Mouse (Mus musculus) intestine, embryonic 14.5 days (tissue): ENCODE measurements around the gene Thnsl1. TPM values are rescaled to one million over a fixed set of nuclear protein-coding genes. Genes with fewer than 3 reads are reported as not detected.

Experiments used
- ATAC-seq: fragments of 200-750 bp; cut with Nextera tagmentation; replicated peaks from 2 replicates; pipeline ENCODE4 v1.8.0; 2017; ENCODE audit warnings: low read depth, moderate number of reproducible peaks, moderate TSS enrichment, moderate library complexity; ENCODE audit not compliant: low FRiP score, low TSS enrichment
- DNase-seq: peaks from one replicate; pipeline ENCODE4 v3.0.0-alpha.2; 2018; ENCODE audit warnings: low spot score
- H3K27ac ChIP-seq: fragments of 300-500 bp; sonication (generic); 2 replicates; pipeline ENCODE4 v1.5.1; 2014; ENCODE audit warnings: low read depth, mild to moderate bottlenecking, control low read depth
- H3K27me3 ChIP-seq: fragments of 300-500 bp; sonication (generic); replicated peaks from 2 replicates; pipeline ENCODE4 v1.6.1; 2014; ENCODE audit warnings: low read length, control low read depth; ENCODE audit not compliant: control insufficient read depth, insufficient read depth
- H3K36me3 ChIP-seq: fragments of 300-500 bp; sonication (generic); 2 replicates; pipeline ENCODE4 v1.6.1; 2014; ENCODE audit warnings: low read length, control low read depth; ENCODE audit not compliant: control insufficient read depth, insufficient read depth
- H3K4me1 ChIP-seq: fragments of 300-500 bp; sonication (generic); replicated peaks from 2 replicates; pipeline ENCODE4 v1.6.1; 2014; ENCODE audit warnings: low read length, control low read depth, mixed read lengths; ENCODE audit not compliant: control insufficient read depth, insufficient read depth
- H3K4me2 ChIP-seq: fragments of 300-500 bp; sonication (generic); 2 replicates; pipeline ENCODE4 v1.6.1; 2014; ENCODE audit warnings: low read length
- H3K4me3 ChIP-seq: fragments of 300-500 bp; sonication (generic); 2 replicates; pipeline ENCODE4 v1.5.1; 2014; ENCODE audit warnings: low read depth, low read length, control low read depth, mixed read lengths
- H3K9ac ChIP-seq: fragments of 300-500 bp; sonication (generic); 2 replicates; pipeline ENCODE4 v1.6.1; 2014; ENCODE audit warnings: mild to moderate bottlenecking, low read length
- H3K9me3 ChIP-seq: fragments of 300-500 bp; sonication (generic); 2 replicates; pipeline ENCODE4 v1.6.1; 2016; ENCODE audit warnings: low read length, control low read depth; ENCODE audit not compliant: control insufficient read depth
- WGBS: fragments of 180-500 bp; shearing (Covaris S2); extraction: QIAGEN DNeasy Blood & Tissue Kit; methylation state at CpG from one replicate; pipeline ENCODE4 v1.1.7; 2014; 5-methylcytosine and 5-hydroxymethylcytosine counted together
- polyA plus RNA-seq: library from polyadenylated mRNA; unstranded; fragments of >200 nt; fragmentation: Nextera tagmentation; extraction: Ambion mirVana; gene quantifications from 2 replicates; pipeline ENCODE4 v1.2.1, GENCODE M21; 2014

The Thnsl1 gene
- 7.5 and 9.1 TPM in 2 replicates for polyA plus RNA-seq

DNA sequence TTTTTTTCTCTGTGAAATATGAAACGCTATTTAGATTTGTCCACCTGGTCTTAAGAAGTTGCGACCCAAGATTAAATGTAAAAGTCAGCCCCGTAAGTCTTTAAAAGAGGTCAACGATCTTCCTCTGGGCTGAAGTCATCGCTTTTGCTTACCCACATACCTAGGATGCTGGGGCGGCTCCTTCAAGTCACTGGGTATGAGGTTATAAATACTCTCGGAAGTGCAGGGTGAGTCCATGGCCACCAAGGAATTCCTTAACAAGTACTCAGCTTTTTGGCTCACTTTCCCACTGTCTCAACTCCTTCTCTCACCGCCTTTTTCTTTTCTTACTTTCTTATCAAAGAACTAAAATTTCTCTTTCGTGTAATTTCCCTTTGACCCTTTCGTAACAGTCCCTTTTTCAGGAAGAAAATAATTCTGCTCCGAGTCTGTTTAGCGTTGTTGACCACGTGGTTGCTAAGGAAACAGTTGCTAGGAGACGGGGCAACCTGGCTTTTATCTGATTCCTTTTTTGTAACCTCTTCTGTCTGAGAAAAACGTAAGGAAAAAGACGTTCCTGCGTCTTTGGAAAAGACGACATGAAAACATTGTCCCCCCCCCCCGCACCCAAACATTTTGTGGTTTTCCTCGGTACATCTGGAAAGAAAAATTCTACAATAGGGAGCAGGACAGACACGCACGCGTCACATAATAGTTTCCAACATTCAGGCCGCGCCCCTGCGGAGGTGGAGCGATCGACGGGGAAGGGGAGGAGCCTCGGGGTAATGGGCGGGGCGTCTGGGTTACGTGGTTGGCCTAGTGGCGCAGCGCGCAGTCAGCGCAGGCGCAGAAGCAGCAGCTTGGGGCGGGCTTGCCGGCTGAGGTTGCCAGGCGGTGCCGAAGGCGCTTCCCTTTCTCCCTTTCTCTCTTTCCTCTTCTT lies at the start of gene Thnsl1, which contains the start of gene Enkur:
Thnsl1 (plus strand) TSS at position 813 of the 919 bp plus-strand sequence.
Enkur (minus strand) TSS at position 454 of the 919 bp plus-strand sequence.
- 2% methylated on average over 43 of the region's 43 CpGs for WGBS
- Histone ChIP-seq H3K27me3 (no peaks in the 10 kb centered on the region), H3K4me3 (peak within 1 kb of the TSS; percentile 62), H3K27ac (peak within 1 kb of the TSS; percentile 73), H3K4me2 (peak within 1 kb of the TSS; percentile 61), H3K36me3 (no peaks in the 10 kb centered on the region), H3K9ac (peak within 1 kb of the TSS; percentile 58), H3K9me3 (no peaks in the 10 kb centered on the region), H3K4me1 (no peaks in the 10 kb centered on the region)
- ATAC-seq: peak; percentile 98
- DNase-seq: peak; percentile 100

DNA sequence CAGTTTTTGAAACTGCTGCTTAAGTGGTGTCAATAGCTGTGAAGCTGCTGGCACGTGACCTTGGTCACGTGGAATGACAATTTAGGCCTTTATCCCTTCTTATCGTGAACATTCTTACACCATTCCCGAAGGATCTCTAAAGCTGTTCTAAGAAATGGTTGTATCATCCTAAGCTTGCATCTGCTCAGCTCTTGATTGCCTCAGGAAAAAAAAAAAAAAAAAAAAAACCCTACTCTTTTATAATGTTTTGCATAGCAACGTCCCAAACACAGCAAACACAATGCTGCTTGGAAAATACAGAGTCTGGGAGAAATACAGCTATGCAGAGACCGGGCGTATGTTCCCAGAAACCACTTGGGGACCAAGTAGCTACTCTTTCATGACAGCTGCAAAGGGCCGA lies 41.2 kb upstream of the Thnsl1 start:
- Histone ChIP-seq H3K9me3 (no peaks in the 10 kb centered on the region), H3K4me2 (no peak overlapping the region), H3K36me3 (no peaks in the 10 kb centered on the region), H3K9ac (no peak overlapping the region), H3K4me1 (no peaks in the 10 kb centered on the region), H3K27me3 (no peaks in the 10 kb centered on the region), H3K27ac (no peak overlapping the region), H3K4me3 (no peak overlapping the region)
- ATAC-seq: no peak
- DNase-seq: no peak
- 84% methylated on average over 8 of the region's 8 CpGs for WGBS

DNA sequence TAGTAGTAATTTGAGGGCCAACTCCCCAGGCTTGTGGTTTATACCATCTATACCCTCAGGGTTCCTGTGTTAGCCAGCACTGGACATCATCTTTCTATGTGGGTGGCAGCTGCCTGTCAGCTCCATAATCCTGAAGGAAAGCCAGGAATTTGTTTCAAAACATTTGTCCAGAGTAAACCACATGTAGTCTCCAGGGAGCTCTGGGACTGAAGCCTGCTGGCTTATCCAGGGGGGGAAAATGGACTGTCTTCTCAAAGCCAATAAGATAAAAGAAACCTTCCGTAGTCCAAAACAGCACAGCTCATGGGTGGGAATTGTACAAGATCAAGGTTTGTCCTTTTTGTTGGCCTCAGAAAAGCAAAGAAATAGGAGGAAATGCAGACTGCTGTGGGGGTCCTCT lies 37.6 kb upstream of the Thnsl1 start:
- Histone ChIP-seq H3K27ac (no peak overlapping the region), H3K36me3 (no peaks in the 10 kb centered on the region), H3K9ac (no peak overlapping the region), H3K4me2 (no peak overlapping the region), H3K27me3 (no peaks in the 10 kb centered on the region), H3K4me3 (no peak overlapping the region), H3K9me3 (no peaks in the 10 kb centered on the region), H3K4me1 (no peaks in the 10 kb centered on the region)
- no peak for DNase-seq
- WGBS: 79% methylated on average over 1 of the region's 1 CpGs
- ATAC-seq: no peak

DNA sequence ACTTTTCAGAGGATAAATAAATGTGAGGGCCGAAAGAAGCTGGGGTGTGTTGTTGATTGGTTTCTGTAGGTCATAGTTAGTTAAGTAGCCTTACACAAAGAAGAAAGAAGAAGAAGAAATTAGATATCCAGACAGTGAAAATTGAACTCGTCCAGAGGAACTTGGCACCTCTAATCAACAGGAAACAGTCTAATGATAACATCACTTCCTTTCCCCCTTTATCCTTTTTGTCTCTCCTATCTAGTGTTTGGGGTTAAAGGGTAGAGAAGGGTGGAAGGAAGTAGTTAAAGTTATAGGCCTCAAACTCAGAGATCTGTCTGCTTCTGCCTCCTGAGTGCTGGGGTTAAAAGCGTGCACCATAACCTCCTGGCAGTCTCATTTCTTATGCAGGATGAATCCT lies 32.7 kb upstream of the Thnsl1 start:
- H3K27ac ChIP-seq: no peak overlapping the region
- no peaks in the 10 kb centered on the region for H3K9me3 ChIP-seq
- ATAC-seq (no peak), DNase-seq (no peak)
- H3K27me3 ChIP-seq: no peaks in the 10 kb centered on the region
- no peak overlapping the region for H3K9ac ChIP-seq
- no peak overlapping the region for H3K4me2 ChIP-seq
- H3K4me1 ChIP-seq: no peaks in the 10 kb centered on the region
- no peak overlapping the region for H3K4me3 ChIP-seq
- 79% methylated on average over 3 of the region's 3 CpGs for WGBS
- no peaks in the 10 kb centered on the region for H3K36me3 ChIP-seq

DNA sequence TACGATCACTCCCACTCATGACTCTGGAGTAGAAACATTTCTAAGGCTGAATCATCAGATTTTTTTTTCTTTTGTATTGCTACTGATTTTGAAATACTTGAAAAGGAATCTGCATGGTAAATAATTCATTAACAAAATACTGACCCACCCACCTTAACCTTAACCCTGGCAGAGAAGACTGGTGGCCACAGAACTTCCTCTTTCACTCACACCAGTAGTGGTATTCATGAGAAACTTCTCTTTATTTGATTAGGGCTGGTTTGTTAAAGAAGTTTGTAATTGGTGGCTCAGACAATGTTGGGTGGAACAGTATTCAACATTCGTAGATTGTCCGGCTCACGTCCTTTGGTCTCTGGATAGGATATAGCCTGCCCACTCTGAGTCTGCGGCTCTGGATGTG lies 26.4 kb upstream of the Thnsl1 start:
- Histone ChIP-seq H3K4me3 (no peak overlapping the region), H3K4me1 (no peaks in the 10 kb centered on the region), H3K27me3 (no peaks in the 10 kb centered on the region), H3K9me3 (no peaks in the 10 kb centered on the region), H3K27ac (no peak overlapping the region), H3K4me2 (no peak overlapping the region), H3K36me3 (no peaks in the 10 kb centered on the region), H3K9ac (no peak overlapping the region)
- no peak for DNase-seq
- WGBS: 94% methylated on average over 5 of the region's 5 CpGs
- ATAC-seq: no peak

DNA sequence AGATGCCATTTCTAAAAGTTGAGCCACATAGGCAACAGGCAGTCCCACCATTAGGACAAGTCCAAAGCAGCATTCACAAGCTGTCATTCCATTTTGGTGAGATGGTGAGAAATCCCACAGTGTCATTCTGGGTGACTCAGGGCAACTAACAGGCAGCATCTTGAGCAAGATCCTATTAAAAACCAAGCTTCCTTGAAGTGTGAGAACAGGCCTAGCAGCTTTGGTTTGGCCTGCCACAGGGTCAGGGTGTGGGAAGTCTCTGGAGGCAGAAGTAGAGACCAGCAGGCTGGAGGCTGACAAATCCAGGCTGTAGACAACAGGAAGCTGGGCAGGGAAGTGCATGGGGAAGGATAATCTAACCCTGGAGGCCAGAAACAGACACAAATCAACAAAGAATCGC lies 22.7 kb upstream of the Thnsl1 start:
- no peak for DNase-seq
- H3K36me3 ChIP-seq: no peaks in the 10 kb centered on the region
- no peak overlapping the region for H3K4me2 ChIP-seq
- H3K4me3 ChIP-seq: no peak overlapping the region
- no peak for ATAC-seq
- no peaks in the 10 kb centered on the region for H3K27me3 ChIP-seq
- no peak overlapping the region for H3K9ac ChIP-seq
- 44% methylated on average over 1 of the region's 1 CpGs for WGBS
- H3K4me1 ChIP-seq: no peaks in the 10 kb centered on the region
- H3K27ac ChIP-seq: no peak overlapping the region
- H3K9me3 ChIP-seq: no peaks in the 10 kb centered on the region

DNA sequence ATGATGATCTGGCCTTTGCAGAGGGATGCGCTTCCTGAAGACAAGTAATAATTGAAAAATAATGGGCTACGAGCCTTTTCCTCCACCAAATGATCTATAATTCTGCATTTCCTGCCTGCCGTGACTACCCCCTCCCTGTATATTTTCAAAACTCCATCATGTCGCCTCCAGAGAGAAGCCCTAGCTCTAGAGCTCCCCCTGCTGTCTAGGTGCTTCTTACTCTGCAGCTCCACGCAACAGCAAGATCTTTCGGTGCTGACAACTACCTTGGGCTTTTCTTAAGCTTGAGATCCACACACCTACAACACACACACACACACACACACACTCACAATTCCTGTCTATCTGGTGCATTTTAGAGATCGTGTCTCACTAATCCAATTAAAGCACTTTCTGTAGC lies 17.9 kb upstream of the Thnsl1 start:
- 50% methylated on average over 7 of the region's 7 CpGs for WGBS
- no peak overlapping the region for H3K9ac ChIP-seq
- H3K4me2 ChIP-seq: no peak overlapping the region
- H3K4me1 ChIP-seq: no peaks in the 10 kb centered on the region
- no peak for ATAC-seq
- H3K9me3 ChIP-seq: no peaks in the 10 kb centered on the region
- H3K4me3 ChIP-seq: no peak overlapping the region
- H3K27ac ChIP-seq: no peak overlapping the region
- no peaks in the 10 kb centered on the region for H3K27me3 ChIP-seq
- H3K36me3 ChIP-seq: no peaks in the 10 kb centered on the region
- peak; percentile 71 for DNase-seq

DNA sequence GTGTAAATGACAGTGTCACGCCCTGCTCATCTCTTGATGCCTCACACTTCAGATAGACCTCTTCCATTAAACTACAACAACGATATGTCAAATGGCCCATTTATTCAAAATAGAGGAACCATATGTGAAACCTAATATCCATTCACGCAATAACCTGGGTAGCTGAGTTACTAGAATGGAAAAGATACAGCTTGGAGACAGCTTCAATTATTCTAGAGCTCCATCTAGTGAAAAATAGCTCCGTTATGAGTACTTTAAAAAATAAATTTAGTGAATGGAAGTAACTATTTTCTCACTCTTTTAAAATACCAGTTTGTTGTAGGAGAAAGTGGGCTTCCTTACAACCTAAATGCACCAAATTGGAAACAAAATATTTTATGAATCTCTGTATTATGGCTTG lies 16.9 kb upstream of the Thnsl1 start:
- ATAC-seq: no peak
- 77% methylated on average over 4 of the region's 4 CpGs for WGBS

DNA sequence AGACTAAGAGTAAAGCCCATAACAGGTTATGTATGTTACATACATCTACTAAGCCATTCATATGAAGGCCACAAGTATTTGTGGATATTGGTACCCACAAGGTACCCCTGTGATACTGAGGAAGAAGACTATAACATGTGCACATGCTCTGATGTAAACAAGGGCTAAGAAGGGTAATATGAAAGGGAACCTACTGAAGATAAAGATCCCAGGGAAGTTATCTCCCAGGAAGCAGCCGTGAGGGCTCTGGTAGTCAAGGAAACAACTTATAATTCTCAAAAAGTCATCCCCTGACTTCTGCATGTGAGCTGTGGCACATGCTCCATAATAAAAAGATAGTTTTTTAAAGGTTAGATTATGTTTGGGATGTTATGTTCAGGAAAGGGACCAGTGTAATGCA lies 14.3 kb upstream of the Thnsl1 start:
- no peaks in the 10 kb centered on the region for H3K4me1 ChIP-seq
- no peak for DNase-seq
- H3K36me3 ChIP-seq: no peaks in the 10 kb centered on the region
- ATAC-seq: no peak
- H3K4me2 ChIP-seq: no peak overlapping the region
- no peak overlapping the region for H3K9ac ChIP-seq
- H3K27ac ChIP-seq: no peak overlapping the region
- WGBS: 77% methylated on average over 1 of the region's 1 CpGs
- no peak overlapping the region for H3K4me3 ChIP-seq
- no peaks in the 10 kb centered on the region for H3K27me3 ChIP-seq
- H3K9me3 ChIP-seq: no peaks in the 10 kb centered on the region

More for the DNA sequence above, 16.9 kb upstream of the Thnsl1 start:
- no peaks in the 10 kb centered on the region for H3K36me3 ChIP-seq
- no peak overlapping the region for H3K9ac ChIP-seq
- no peaks in the 10 kb centered on the region for H3K27me3 ChIP-seq
- H3K9me3 ChIP-seq: no peaks in the 10 kb centered on the region
- no peak overlapping the region for H3K27ac ChIP-seq
- H3K4me1 ChIP-seq: no peaks in the 10 kb centered on the region
- no peak overlapping the region for H3K4me2 ChIP-seq
- no peak for DNase-seq
- H3K4me3 ChIP-seq: no peak overlapping the region
